Mouse (Mus musculus) kidney, postnatal 0 days (tissue): ENCODE results near the gene Cyct. TPM values are rescaled to one million over a fixed set of nuclear protein-coding genes. Genes with fewer than 3 reads are reported as not detected.

ENCODE experiments used
- ATAC-seq: fragments of 200-750 bp; cut with Nextera tagmentation; replicated peaks from 2 replicates; pipeline ENCODE4 v1.8.0; 2017; ENCODE audit warnings: low read depth, moderate number of reproducible peaks, moderate TSS enrichment, moderate library complexity; ENCODE audit not compliant: low FRiP score
- DNase-seq: peaks from one replicate; pipeline ENCODE4 v3.0.0-alpha.2; 2016; ENCODE audit warnings: low spot score
- H3K27ac ChIP-seq: fragments of 300-500 bp; sonication (generic); 2 replicates; pipeline ENCODE4 v1.5.1; 2014; ENCODE audit warnings: mild to moderate bottlenecking
- H3K27me3 ChIP-seq: fragments of 300-500 bp; sonication (generic); 2 replicates; pipeline ENCODE4 v1.6.1; 2014; ENCODE audit warnings: low read length, mixed read lengths; ENCODE audit not compliant: insufficient read depth
- H3K36me3 ChIP-seq: fragments of 300-500 bp; sonication (generic); 2 replicates; pipeline ENCODE4 v1.6.1; 2014; ENCODE audit warnings: low read length, mixed read lengths; ENCODE audit not compliant: insufficient read depth
- H3K4me1 ChIP-seq: fragments of 300-500 bp; sonication (generic); replicated peaks from 2 replicates; pipeline ENCODE4 v1.6.1; 2014; ENCODE audit warnings: antibody characterized with exemption, low read length, mixed read lengths; ENCODE audit not compliant: insufficient read depth
- H3K4me2 ChIP-seq: fragments of 300-500 bp; sonication (generic); 2 replicates; pipeline ENCODE4 v1.6.1; 2014; ENCODE audit warnings: mild to moderate bottlenecking, low read length, moderate library complexity, mixed read lengths
- H3K4me3 ChIP-seq: fragments of 300-500 bp; sonication (generic); replicated peaks from 2 replicates; pipeline ENCODE4 v1.5.1; 2014; ENCODE audit warnings: low read depth, low read length
- H3K9ac ChIP-seq: fragments of 300-500 bp; sonication (generic); 2 replicates; pipeline ENCODE4 v1.6.1; 2014; ENCODE audit warnings: low read depth, low read length
- H3K9me3 ChIP-seq: fragments of 300-500 bp; sonication (generic); replicated peaks from 2 replicates; pipeline ENCODE4 v1.6.1; 2016; ENCODE audit warnings: low read length, inconsistent platforms, mixed read lengths
- CTCF ChIP-seq: IDR thresholded peaks from 2 replicates; pipeline ENCODE4 v1.5.1; 2016; ENCODE audit warnings: antibody characterized with exemption, low read depth, mild to moderate bottlenecking, moderate library complexity
- WGBS: fragments of 180-500 bp; shearing (Covaris S2); extraction: QIAGEN DNeasy Blood & Tissue Kit; methylation state at CpG from one replicate; pipeline ENCODE4 v1.1.7; 2014; 5-methylcytosine and 5-hydroxymethylcytosine counted together
- polyA plus RNA-seq: library from polyadenylated mRNA; unstranded; fragments of >200 nt; fragmentation: Nextera tagmentation; extraction: Ambion mirVana; gene quantifications from 2 replicates; pipeline ENCODE4 v1.2.1, GENCODE M21; 2015

The Cyct gene
- polyA plus RNA-seq, 1 experiment from 2014 or later = 0.18 TPM

DNA sequence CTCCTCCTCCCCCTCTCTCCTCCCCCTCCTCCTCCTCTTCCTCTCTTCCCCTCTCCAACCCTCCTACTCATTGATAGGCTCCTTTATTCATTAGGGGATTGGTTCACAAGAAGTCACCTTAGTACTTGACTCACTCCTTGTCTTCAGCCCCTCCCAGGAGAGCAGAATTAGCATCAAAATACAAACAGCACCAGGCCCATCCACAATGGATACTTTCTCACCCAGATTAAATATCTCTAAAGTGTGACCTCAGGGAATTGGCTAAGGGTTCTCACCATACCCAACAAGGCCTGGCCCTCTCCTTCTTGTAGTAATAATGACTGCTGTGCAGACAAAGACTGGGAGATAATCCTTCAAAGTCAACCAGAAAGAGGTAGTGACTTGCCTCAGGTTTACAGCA lies 39.9 kb upstream of the Cyct start:
- Histone ChIP-seq H3K4me2 (no peak overlapping the region), H3K9ac (no peak overlapping the region)

DNA sequence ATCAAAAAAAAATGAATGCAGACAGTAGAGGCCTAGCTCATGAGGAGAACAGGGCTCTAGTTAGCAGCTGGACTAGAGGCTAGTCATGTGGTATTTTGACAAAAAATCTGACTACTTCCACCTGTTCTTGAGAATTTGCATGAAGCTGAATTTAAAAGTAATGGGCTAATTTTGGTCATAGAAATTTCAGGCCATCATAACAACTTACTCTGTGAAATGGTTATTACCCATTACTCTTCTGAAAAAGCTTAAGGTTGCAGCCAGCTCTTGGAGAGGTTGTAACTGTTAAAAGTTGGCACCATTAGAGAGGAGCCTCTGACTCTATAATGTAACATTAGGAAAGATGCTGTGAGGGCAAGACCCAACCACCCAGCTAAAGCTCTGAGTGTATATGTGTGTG lies 26.3 kb upstream of the Cyct start:
- no peak for TF ChIP-seq CTCF

More for the DNA sequence above, 39.9 kb upstream of the Cyct start:
- Histone ChIP-seq H3K4me3 (no peak overlapping the region), H3K9me3 (no peaks in the 10 kb centered on the region), H3K27ac (no peak overlapping the region), H3K36me3 (no peaks in the 10 kb centered on the region), H3K4me1 (no peaks in the 10 kb centered on the region), H3K27me3 (0 out of 2 replicates have a peak, but pooled peaks cover 4% of the 10 kb centered on the region)
- TF ChIP-seq CTCF = no peak
- ATAC-seq = no peak
- no peak for DNase-seq

GRCm38 (mm10) chr2:76378646-76379045 lies 18.4 kb upstream of the Cyct start:
- Histone ChIP-seq H3K27me3 (no peaks in the 10 kb centered on the region), H3K27ac (no peak overlapping the region), H3K9ac (no peak overlapping the region), H3K9me3 (no peaks in the 10 kb centered on the region), H3K4me1 (no peaks in the 10 kb centered on the region), H3K4me3 (no peak overlapping the region), H3K36me3 (peaks cover 39% of the 10 kb centered on the region), H3K4me2 (no peak overlapping the region)
- 95% methylated on average over 19 of the region's 19 CpGs for WGBS
- no peak for ATAC-seq
- no peak for DNase-seq
- no peak for TF ChIP-seq CTCF

More for the DNA sequence above, 26.3 kb upstream of the Cyct start:
- no peaks in the 10 kb centered on the region for H3K27me3 ChIP-seq
- peaks cover 10% of the 10 kb centered on the region for H3K36me3 ChIP-seq
- no peak overlapping the region for H3K9ac ChIP-seq
- no peaks in the 10 kb centered on the region for H3K9me3 ChIP-seq
- H3K4me1 ChIP-seq = no peaks in the 10 kb centered on the region
- no peak overlapping the region for H3K4me3 ChIP-seq
- no peak overlapping the region for H3K27ac ChIP-seq
- ATAC-seq (no peak), DNase-seq (no peak)
- no peak overlapping the region for H3K4me2 ChIP-seq

DNA sequence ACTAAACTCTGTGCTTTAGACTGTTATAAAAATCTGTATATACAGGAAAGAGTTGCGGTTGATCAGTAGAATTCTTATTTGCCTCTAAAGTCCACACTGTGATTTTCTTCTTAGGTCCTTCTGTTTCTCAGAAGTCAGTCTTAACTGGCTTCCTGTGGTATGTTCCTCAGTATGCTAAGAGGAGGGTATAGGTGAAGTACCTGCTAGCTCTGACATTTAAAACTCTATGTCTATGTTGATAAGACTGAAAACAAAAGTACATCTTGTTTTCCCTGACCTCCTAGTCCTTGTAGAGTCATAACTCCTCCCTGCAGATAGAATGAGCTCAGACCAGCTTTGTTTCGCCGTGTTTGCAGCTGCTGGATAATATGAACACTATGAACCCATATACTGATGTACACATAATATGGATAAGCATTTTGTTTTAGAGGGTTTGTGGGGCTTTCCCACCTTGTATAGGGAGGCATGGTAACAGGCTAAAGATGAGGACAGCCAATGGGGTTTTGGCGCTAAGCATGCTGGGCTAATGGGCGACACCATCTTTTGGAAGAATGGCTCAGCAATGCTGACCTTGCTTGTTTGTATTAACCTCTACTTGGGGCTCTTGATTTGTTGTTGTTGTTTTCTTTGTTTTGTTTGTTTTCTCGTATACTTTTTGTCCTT lies 14.4 kb upstream of the Cyct start:
- Histone ChIP-seq H3K27ac (no peak overlapping the region), H3K9me3 (no peaks in the 10 kb centered on the region), H3K4me2 (no peak overlapping the region), H3K4me1 (no peaks in the 10 kb centered on the region), H3K4me3 (no peak overlapping the region), H3K27me3 (no peaks in the 10 kb centered on the region), H3K9ac (no peak overlapping the region), H3K36me3 (peaks cover 43% of the 10 kb centered on the region)
- TF ChIP-seq CTCF = no peak
- 94% methylated on average over 6 of the region's 6 CpGs for WGBS
- ATAC-seq (no peak), DNase-seq (no peak)

GRCm38 (mm10) chr2:76372244-76372643 lies 12.0 kb upstream of the Cyct start:
- Histone ChIP-seq H3K36me3 (peaks cover 25% of the 10 kb centered on the region; the same call in 1 of the 2 replicates), H3K9ac (no peak overlapping the region), H3K9me3 (no peaks in the 10 kb centered on the region), H3K27me3 (no peaks in the 10 kb centered on the region), H3K4me3 (no peak overlapping the region), H3K4me2 (no peak overlapping the region), H3K27ac (no peak overlapping the region), H3K4me1 (no peaks in the 10 kb centered on the region)
- WGBS = 84% methylated on average over 4 of the region's 4 CpGs
- DNase-seq (no peak), ATAC-seq (no peak)
- TF ChIP-seq CTCF = no peak

- no peak; the same call in 1 of the 2 replicates for ATAC-seq
- H3K36me3 ChIP-seq = peaks cover 19% of the 10 kb centered on the region; the same call in 1 of the 2 replicates
- WGBS = 2% methylated on average over 7 of the region's 7 CpGs
- H3K4me2 ChIP-seq = peak overlapping the region; percentile 92
- H3K4me1 ChIP-seq = no peaks in the 10 kb centered on the region
- no peaks in the 10 kb centered on the region for H3K27me3 ChIP-seq
- peak overlapping the region; percentile 85 for H3K9ac ChIP-seq
- DNase-seq = peak; percentile 13
- H3K9me3 ChIP-seq = no peaks in the 10 kb centered on the region
- peak overlapping the region; percentile 94 for H3K4me3 ChIP-seq
- no peak for TF ChIP-seq CTCF
- H3K27ac ChIP-seq = no peak overlapping the region
Measured at GRCm38 (mm10) chr2:76370656-76370922, 10.3 kb upstream of the Cyct start.
